Mouse (Mus musculus): ENCODE measurements around the gene Ube2j2. TPM values are rescaled to one million over a fixed set of nuclear protein-coding genes. Genes with fewer than 3 reads are reported as not detected.

The Ube2j2 gene
- polyA plus RNA-seq, 1 experiment from 2014 or later: 107 TPM

- 3% methylated on average over 15 of the region's 15 CpGs for WGBS
- H3K9me3 ChIP-seq: no peaks in the 10 kb centered on the region
- peak overlapping the region; percentile 87 for H3K4me3 ChIP-seq
- H3K4me1 ChIP-seq: peaks cover 32% of the 10 kb centered on the region
- H3K27ac ChIP-seq: peak overlapping the region; percentile 97
- peaks cover 24% of the 10 kb centered on the region for H3K36me3 ChIP-seq
- no peak for ATAC-seq (ENCODE audit: borderline replicate concordance, extremely low read depth, low FRiP score, low TSS enrichment)
- H3K27me3 ChIP-seq: no peaks in the 10 kb centered on the region
- H3K4me2 ChIP-seq: peak overlapping the region; percentile 67
- peak overlapping the region; percentile 80 for H3K9ac ChIP-seq
These were observed 50.0 kb downstream of the Ube2j2 start for GRCm38 (mm10) chr4:155993606-155994005.

- no peak overlapping the region for H3K4me3 ChIP-seq
- H3K27me3 ChIP-seq: no peaks in the 10 kb centered on the region
- H3K9me3 ChIP-seq: no peaks in the 10 kb centered on the region
- H3K36me3 ChIP-seq: peaks cover 87% of the 10 kb centered on the region
- H3K4me1 ChIP-seq: no peaks in the 10 kb centered on the region
- WGBS: 85% methylated on average over 3 of the region's 3 CpGs
- no peak overlapping the region for H3K4me2 ChIP-seq
- H3K27ac ChIP-seq: no peak overlapping the region
- no peak overlapping the region for H3K9ac ChIP-seq
- no peak for ATAC-seq (ENCODE audit: borderline replicate concordance, extremely low read depth, low FRiP score, low TSS enrichment)
These were observed 60.5 kb downstream of the Ube2j2 start for GRCm38 (mm10) chr4:156004109-156004508.

- ATAC-seq (ENCODE audit: borderline replicate concordance, extremely low read depth, low FRiP score, low TSS enrichment): no peak
- Histone ChIP-seq H3K36me3 (peaks cover 84% of the 10 kb centered on the region), H3K27me3 (no peaks in the 10 kb centered on the region), H3K4me1 (no peaks in the 10 kb centered on the region), H3K9ac (no peak overlapping the region), H3K4me2 (no peak overlapping the region), H3K27ac (no peak overlapping the region), H3K4me3 (no peak overlapping the region), H3K9me3 (no peaks in the 10 kb centered on the region)
- 91% methylated on average over 4 of the region's 4 CpGs for WGBS
These were observed 64.7 kb downstream of the Ube2j2 start for GRCm38 (mm10) chr4:156008369-156008768.

Small RNA genes within 50 kb of the gene (microRNA-seq; reads per million reads assigned to microRNA genes)
- gene Gm22991: not detected

Other genes with a start within 250 kb of the Ube2j2 start
- 4.3 and 4.9 TPM in 2 replicates for gene Fndc10, start 249.5 kb upstream of the Ube2j2 start, polyA plus RNA-seq (2015; fragmentation: Nextera tagmentation; extraction: Ambion mirVana)
- 147 and 150 TPM in 2 replicates for gene Ssu72, start 239.0 kb upstream of the Ube2j2 start, polyA plus RNA-seq (2015; fragmentation: Nextera tagmentation; extraction: Ambion mirVana)
- 0.44 and 0.59 TPM in 2 replicates for gene Tmem240, start 209.0 kb upstream of the Ube2j2 start, polyA plus RNA-seq (2015; fragmentation: Nextera tagmentation; extraction: Ambion mirVana)
- gene Atad3a, start 182.7 kb upstream of the Ube2j2 start, polyA plus RNA-seq (2015; fragmentation: Nextera tagmentation; extraction: Ambion mirVana): 84.7 and 90.0 TPM in 2 replicates
- 10.5 and 11.0 TPM in 2 replicates for gene Vwa1, start 169.1 kb upstream of the Ube2j2 start, polyA plus RNA-seq (2015; fragmentation: Nextera tagmentation; extraction: Ambion mirVana)
- 0.16 and 0.26 TPM in 2 replicates for gene Tmem88b, start 158.0 kb upstream of the Ube2j2 start, polyA plus RNA-seq (2015; fragmentation: Nextera tagmentation; extraction: Ambion mirVana)
- 0.20 TPM in 1 of 2 replicates, not detected in the other for gene Ankrd65, start 153.4 kb upstream of the Ube2j2 start, polyA plus RNA-seq (2015; fragmentation: Nextera tagmentation; extraction: Ambion mirVana)
- 193 and 228 TPM in 2 replicates for gene Mrpl20, start 141.0 kb upstream of the Ube2j2 start, polyA plus RNA-seq (2015; fragmentation: Nextera tagmentation; extraction: Ambion mirVana)
- 152 and 169 TPM in 2 replicates for gene Ccnl2, start 131.3 kb upstream of the Ube2j2 start, polyA plus RNA-seq (2015; fragmentation: Nextera tagmentation; extraction: Ambion mirVana)
- gene Aurkaip1, start 112.6 kb upstream of the Ube2j2 start, polyA plus RNA-seq (2015; fragmentation: Nextera tagmentation; extraction: Ambion mirVana): 143 and 146 TPM in 2 replicates
- 194 and 223 TPM in 2 replicates for gene Mxra8, start 104.2 kb upstream of the Ube2j2 start, polyA plus RNA-seq (2015; fragmentation: Nextera tagmentation; extraction: Ambion mirVana)
- 14.0 and 14.7 TPM in 2 replicates for gene Dvl1, start 96.4 kb upstream of the Ube2j2 start, polyA plus RNA-seq (2015; fragmentation: Nextera tagmentation; extraction: Ambion mirVana)
- 0.34 and 0.36 TPM in 2 replicates for gene Tas1r3, start 80.5 kb upstream of the Ube2j2 start, polyA plus RNA-seq (2015; fragmentation: Nextera tagmentation; extraction: Ambion mirVana)
- 14.5 and 15.2 TPM in 2 replicates for gene Cptp, start 74.4 kb upstream of the Ube2j2 start, polyA plus RNA-seq (2015; fragmentation: Nextera tagmentation; extraction: Ambion mirVana)
- 77.7 and 80.5 TPM in 2 replicates for gene Ints11, start 74.3 kb upstream of the Ube2j2 start, polyA plus RNA-seq (2015; fragmentation: Nextera tagmentation; extraction: Ambion mirVana)
- 42.9 and 44.9 TPM in 2 replicates for gene Pusl1, start 52.0 kb upstream of the Ube2j2 start, polyA plus RNA-seq (2015; fragmentation: Nextera tagmentation; extraction: Ambion mirVana)
- gene Acap3, start 52.0 kb upstream of the Ube2j2 start, polyA plus RNA-seq (2015; fragmentation: Nextera tagmentation; extraction: Ambion mirVana): 15.1 and 17.7 TPM in 2 replicates
- gene C1qtnf12, start 18.5 kb downstream of the Ube2j2 start, polyA plus RNA-seq (2015; fragmentation: Nextera tagmentation; extraction: Ambion mirVana): 39.3 and 45.0 TPM in 2 replicates
- gene B3galt6, start 48.8 kb downstream of the Ube2j2 start, polyA plus RNA-seq (2015; fragmentation: Nextera tagmentation; extraction: Ambion mirVana): 16.4 and 17.0 TPM in 2 replicates
- gene Sdf4, start 49.0 kb downstream of the Ube2j2 start, polyA plus RNA-seq (2015; fragmentation: Nextera tagmentation; extraction: Ambion mirVana): 156 and 162 TPM in 2 replicates
- 0.39 and 0.42 TPM in 2 replicates for gene Tnfrsf4, start 70.0 kb downstream of the Ube2j2 start, polyA plus RNA-seq (2015; fragmentation: Nextera tagmentation; extraction: Ambion mirVana)
- gene Tnfrsf18, start 82.3 kb downstream of the Ube2j2 start, polyA plus RNA-seq (2015; fragmentation: Nextera tagmentation; extraction: Ambion mirVana): 1.6 and 2.7 TPM in 2 replicates
- gene Ttll10, start 115.6 kb downstream of the Ube2j2 start, polyA plus RNA-seq (2015; fragmentation: Nextera tagmentation; extraction: Ambion mirVana): 2.9 TPM in 2 replicates
- gene 9430015G10Rik, start 166.2 kb downstream of the Ube2j2 start, polyA plus RNA-seq (2015; fragmentation: Nextera tagmentation; extraction: Ambion mirVana): 40.2 and 43.4 TPM in 2 replicates
- 0.15 and 0.29 TPM in 2 replicates for gene Rnf223, start 186.7 kb downstream of the Ube2j2 start, polyA plus RNA-seq (2015; fragmentation: Nextera tagmentation; extraction: Ambion mirVana)

All from lung, embryonic 15.5 days (tissue).